Mouse (Mus musculus) telencephalon, adult 2 months (tissue): ENCODE data around the gene Ceacam14.

ENCODE experiments used
- DNase-seq: peaks from one replicate; pipeline ENCODE4 v3.0.0-alpha.2; 2011; ENCODE audit warnings: low read depth, low spot score

Ceacam14 gene

GRCm38 (mm10) chr7:17812333-17812732 lies at the start of gene Ceacam14:
Gene Ceacam14 (plus strand): TSS chr7:17812633.
- no peak for DNase-seq
